In genomic region chr11:43835880-43836740, GRCm38 (mm10) we compare ENCODE assay signal across 8 mouse cellular contexts.
DNase-seq lines count a peak whose midpoint lies in the region.

No protein-coding gene starts in this region.

- peak; percentile 74 to 93 for DNase-seq in adrenal gland, adult (ENCODE audit: inconsistent age in 2 of 2, low spot score in 1 of 2)
- DNase-seq in embryo, embryonic 10.5 days (ENCODE audit: low spot score) = peak; percentile 87
- peak; percentile 55 for DNase-seq in gastrocnemius, postnatal 25 days
- DNase-seq in hindlimb bud, embryonic 11.5 days (ENCODE audit: extremely low spot score, low read depth, low spot score) = peak; percentile 12
- DNase-seq in left cerebral cortex, adult 9 months (ENCODE audit: low spot score in 2 of 2) = peak; percentile 15 to 68
- DNase-seq in lung, postnatal 4 days = peak; percentile 84 to 88
- DNase-seq in right cerebral cortex, postnatal 10 days (ENCODE audit: low spot score in 2 of 2) = peak; percentile 82 to 86
- DNase-seq in urinary bladder, postnatal 36 days (ENCODE audit: low spot score in 2 of 2) = peak; percentile 70 to 80

Comparison
In these comparisons a context has a peak if more than half of its experiments do, and no peak if none do; other contexts are left out.
1. Peak in every context shown above with its lines: DNase-seq.
2. DNase-seq: peak in every context shown above with its lines; median percentile 87 in embryo, embryonic 10.5 days; 86 in lung, postnatal 4 days; 84 in right cerebral cortex, postnatal 10 days; 84 in adrenal gland, adult; 75 in urinary bladder, postnatal 36 days; 55 in gastrocnemius, postnatal 25 days; 42 in left cerebral cortex, adult 9 months; 12 in hindlimb bud, embryonic 11.5 days.